Mouse (Mus musculus) limb, embryonic 12.5 days (tissue): ENCODE data around the gene Naxd. TPM values are rescaled to one million over a fixed set of nuclear protein-coding genes. Genes with fewer than 3 reads are reported as not detected.

ENCODE experiments used
- ATAC-seq: fragments of 200-750 bp; cut with Nextera tagmentation; 2 replicates; pipeline ENCODE4 v1.8.0; 2017; ENCODE audit warnings: low read depth, moderate TSS enrichment; ENCODE audit not compliant: insufficient number of reproducible peaks, insufficient read depth, low FRiP score, low TSS enrichment
- H3K27ac ChIP-seq: fragments of 300-500 bp; sonication (generic); 2 replicates; pipeline ENCODE4 v1.5.1; 2016; ENCODE audit warnings: mild to moderate bottlenecking, moderate library complexity
- H3K27me3 ChIP-seq: fragments of 300-500 bp; sonication (generic); 2 replicates; pipeline ENCODE4 v1.6.1; 2016; ENCODE audit warnings: mild to moderate bottlenecking, moderate library complexity
- H3K36me3 ChIP-seq: fragments of 300-500 bp; sonication (generic); 2 replicates; pipeline ENCODE4 v1.6.1; 2016; ENCODE audit warnings: mild to moderate bottlenecking, moderate library complexity
- H3K4me1 ChIP-seq: fragments of 300-500 bp; sonication (generic); replicated peaks from 2 replicates; pipeline ENCODE4 v1.6.1; 2016
- H3K4me2 ChIP-seq: fragments of 300-500 bp; sonication (generic); 2 replicates; pipeline ENCODE4 v1.6.1; 2016; ENCODE audit warnings: mild to moderate bottlenecking, moderate library complexity
- H3K4me3 ChIP-seq: fragments of 300-500 bp; sonication (generic); replicated peaks from 2 replicates; pipeline ENCODE4 v1.5.1; 2016; ENCODE audit warnings: mild to moderate bottlenecking
- H3K9ac ChIP-seq: fragments of 300-500 bp; sonication (generic); replicated peaks from 2 replicates; pipeline ENCODE4 v1.6.1; 2016; ENCODE audit warnings: mild to moderate bottlenecking, moderate library complexity
- H3K9me3 ChIP-seq: fragments of 300-500 bp; sonication (generic); 2 replicates; pipeline ENCODE4 v1.6.1; 2016; ENCODE audit warnings: mild to moderate bottlenecking, moderate library complexity
- WGBS: fragments of 180-500 bp; shearing (Covaris S2); methylation state at CpG from one replicate; pipeline ENCODE4 v1.1.7; 2016; 5-methylcytosine and 5-hydroxymethylcytosine counted together
- polyA plus RNA-seq: library from polyadenylated mRNA; unstranded; fragments of >200 nt; fragmentation: Nextera tagmentation; extraction: Ambion mirVana; gene quantifications from 2 replicates; pipeline ENCODE4 v1.2.1, GENCODE M21; 2016

Naxd gene
- polyA plus RNA-seq, 1 experiment from 2014 or later, result 121 TPM

DNA sequence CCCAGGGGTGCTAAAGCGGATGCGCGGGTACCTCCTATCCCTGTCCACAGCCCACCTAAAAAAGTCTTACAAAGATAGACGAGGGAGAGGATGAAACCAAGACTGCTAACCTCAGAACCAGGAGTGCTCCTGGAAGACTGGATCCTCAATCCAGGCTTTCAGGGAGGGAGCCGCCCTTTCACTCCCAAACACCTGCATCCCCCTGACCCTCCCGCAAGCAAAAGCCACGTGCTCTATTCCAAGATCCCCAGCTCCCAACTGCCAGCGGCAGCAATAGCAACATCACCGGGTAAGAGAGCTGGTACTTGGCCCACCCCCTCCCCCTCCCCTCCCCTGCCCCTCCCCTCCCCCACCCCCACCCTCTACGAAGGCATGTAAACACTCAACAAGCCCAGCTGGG, 21.9 kb upstream of the Naxd start:
- Histone ChIP-seq H3K4me3 (no peak overlapping the region), H3K9me3 (no peaks in the 10 kb centered on the region), H3K36me3 (no peaks in the 10 kb centered on the region), H3K9ac (no peak overlapping the region), H3K4me2 (no peak overlapping the region), H3K27me3 (peaks cover 71% of the 10 kb centered on the region), H3K27ac (no peak overlapping the region), H3K4me1 (peaks cover 47% of the 10 kb centered on the region)
- ATAC-seq, result no peak
- WGBS, result 2% methylated on average over 10 of the region's 10 CpGs

- H3K9me3 ChIP-seq, result no peaks in the 10 kb centered on the region
- H3K27me3 ChIP-seq, result peaks cover 76% of the 10 kb centered on the region
- no peaks in the 10 kb centered on the region for H3K36me3 ChIP-seq
- H3K9ac ChIP-seq, result no peak overlapping the region
- H3K4me2 ChIP-seq, result no peak overlapping the region
- H3K4me1 ChIP-seq, result peaks cover 47% of the 10 kb centered on the region
- no peak overlapping the region for H3K27ac ChIP-seq
- no peak for ATAC-seq
- 8% methylated on average over 2 of the region's 2 CpGs for WGBS
- H3K4me3 ChIP-seq, result no peak overlapping the region
Measured at GRCm38 (mm10) chr8:11475876-11476275, 21.4 kb upstream of the Naxd start.

DNA sequence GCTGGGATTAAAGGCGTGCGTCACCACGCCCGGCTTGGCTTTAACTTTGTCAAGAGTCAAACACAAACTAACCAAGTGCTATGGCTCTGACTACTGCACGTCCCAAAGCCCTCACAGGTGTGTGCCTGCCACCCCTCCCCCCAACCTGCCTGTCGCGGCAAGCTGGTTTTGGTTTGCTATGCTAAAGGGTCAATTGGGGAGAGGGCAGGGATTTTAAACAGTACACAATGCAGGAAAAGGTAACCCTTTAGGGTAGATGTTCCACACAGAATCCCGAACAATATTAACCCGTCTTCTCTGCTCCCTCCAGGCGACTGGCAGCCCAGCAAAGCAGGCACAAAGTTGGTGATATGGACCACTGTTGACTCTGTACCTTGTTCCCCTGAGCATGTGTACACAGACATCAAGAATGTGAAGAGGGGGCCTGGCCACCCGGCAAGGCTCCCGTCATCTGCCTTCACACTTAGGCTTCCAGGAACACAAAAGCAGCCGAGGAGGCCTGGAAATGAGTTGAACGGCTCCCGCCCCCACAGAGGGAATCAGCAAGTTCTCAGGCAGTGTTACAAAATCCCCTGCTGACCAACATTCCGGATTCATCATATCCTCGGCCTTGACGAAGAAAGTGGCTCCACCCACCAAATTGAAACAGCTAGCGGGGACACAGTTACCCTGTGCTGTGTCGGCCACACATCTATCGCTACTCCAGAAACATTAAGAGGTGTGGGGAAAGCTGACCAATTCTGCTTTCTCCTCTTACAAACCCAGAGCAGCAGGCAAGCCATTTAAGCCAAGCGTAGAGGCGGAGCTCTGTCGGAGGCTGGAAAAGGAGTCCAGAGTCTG, 20.7 kb upstream of the Naxd start:
- H3K36me3 ChIP-seq, result no peaks in the 10 kb centered on the region
- H3K9ac ChIP-seq, result no peak overlapping the region; the same call in 1 of the 2 replicates
- no peaks in the 10 kb centered on the region for H3K9me3 ChIP-seq
- peak overlapping the region; percentile 99 for H3K4me2 ChIP-seq
- peaks cover 47% of the 10 kb centered on the region for H3K4me1 ChIP-seq
- 3% methylated on average over 24 of the region's 24 CpGs for WGBS
- no peak for ATAC-seq
- H3K27ac ChIP-seq, result no peak overlapping the region
- peaks cover 79% of the 10 kb centered on the region for H3K27me3 ChIP-seq
- peak overlapping the region; percentile 21 for H3K4me3 ChIP-seq

DNA sequence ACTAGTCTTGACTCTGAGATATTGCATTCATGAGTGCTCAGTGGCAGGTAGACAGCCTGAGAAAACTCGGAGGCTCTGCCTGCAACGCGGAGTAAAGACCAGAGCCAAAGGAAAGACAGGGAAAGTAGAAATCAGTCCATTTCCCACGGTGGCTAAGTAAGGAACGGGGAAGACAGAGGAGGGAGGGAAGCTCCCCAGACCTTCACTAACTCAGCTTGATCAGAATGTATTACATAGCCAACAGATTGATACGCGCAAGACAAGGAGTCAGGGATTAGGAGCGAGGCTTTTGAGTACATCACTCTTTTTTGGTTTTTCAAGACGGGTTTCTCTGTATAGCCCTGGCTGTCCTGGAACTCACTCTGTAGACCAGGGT, 20.1 kb upstream of the Naxd start:
- no peak for ATAC-seq
- H3K4me3 ChIP-seq, result peak overlapping the region; percentile 21
- H3K4me1 ChIP-seq, result peaks cover 47% of the 10 kb centered on the region
- H3K9ac ChIP-seq, result no peak overlapping the region
- peak overlapping the region; percentile 99 for H3K4me2 ChIP-seq
- WGBS, result 3% methylated on average over 9 of the region's 9 CpGs
- H3K27ac ChIP-seq, result no peak overlapping the region
- no peaks in the 10 kb centered on the region for H3K9me3 ChIP-seq
- no peaks in the 10 kb centered on the region for H3K36me3 ChIP-seq
- peaks cover 86% of the 10 kb centered on the region for H3K27me3 ChIP-seq

DNA sequence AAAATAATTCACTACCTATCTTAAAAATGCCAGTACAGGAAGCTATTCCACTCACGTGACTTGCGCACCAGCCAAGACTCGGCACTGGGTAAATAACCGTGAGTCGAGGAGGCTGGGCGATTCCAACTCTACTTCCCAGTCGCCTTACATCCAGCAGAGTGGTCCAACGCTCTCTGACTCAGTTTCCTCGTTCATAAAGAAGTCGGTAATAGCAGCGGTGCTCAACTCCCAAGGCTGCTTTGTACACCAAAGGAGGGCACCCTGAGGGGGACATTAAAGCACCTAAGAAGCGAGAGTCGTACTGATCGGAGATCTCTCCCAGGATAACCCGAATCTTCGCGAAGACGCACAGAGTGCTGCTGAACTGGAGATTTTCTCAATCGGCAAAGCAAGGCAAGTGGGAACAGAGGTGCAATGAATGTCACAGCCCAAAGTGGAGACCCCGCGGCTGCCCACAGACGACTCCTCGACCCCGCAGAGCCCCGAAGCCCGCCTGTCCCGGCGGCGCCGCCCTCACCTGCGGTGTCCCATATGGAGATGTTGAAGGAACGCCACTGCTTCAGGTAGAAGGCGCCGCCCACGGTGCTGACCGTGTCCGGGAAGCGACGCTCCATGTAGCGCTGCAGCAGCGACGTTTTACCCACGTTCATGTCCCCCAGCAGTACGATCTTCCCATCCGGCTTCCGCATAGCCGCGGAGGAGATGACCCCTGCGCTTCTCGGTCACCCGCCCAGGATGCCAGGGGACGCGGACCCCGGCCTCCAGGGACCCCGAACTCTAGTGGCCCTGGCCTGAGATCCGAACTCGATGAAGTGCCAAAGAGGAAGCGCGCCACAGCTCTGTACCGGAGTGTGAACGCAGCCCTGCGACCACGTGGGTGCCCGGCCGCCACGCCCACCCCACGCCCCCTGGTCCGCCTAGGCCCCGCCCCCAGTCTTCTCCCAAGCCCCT, 19.2 kb upstream of the Naxd start, which contains the start of gene Rab20:
Gene Rab20, minus strand, starts transcription at position 900 of the 951 bp plus-strand sequence.
- peak; percentile 34; the same call in 1 of the 2 replicates for ATAC-seq
- H3K27me3 ChIP-seq, result peaks cover 88% of the 10 kb centered on the region
- no peaks in the 10 kb centered on the region for H3K36me3 ChIP-seq
- H3K9ac ChIP-seq, result peak within 1 kb of the TSS; percentile 56
- H3K4me1 ChIP-seq, result peaks cover 45% of the 10 kb centered on the region
- WGBS, result under 1% methylated on average over 69 of the region's 69 CpGs
- peak within 1 kb of the TSS; percentile 57 for H3K4me3 ChIP-seq
- peak within 1 kb of the TSS; percentile 99 for H3K4me2 ChIP-seq
- H3K27ac ChIP-seq, result no peak within 1 kb of the TSS
- no peaks in the 10 kb centered on the region for H3K9me3 ChIP-seq

GRCm38 (mm10) chr8:11478807-11479527, 18.3 kb upstream of the Naxd start:
- Histone ChIP-seq H3K4me3 (peak overlapping the region; percentile 57), H3K4me2 (peak overlapping the region; percentile 99), H3K4me1 (peaks cover 39% of the 10 kb centered on the region), H3K27me3 (peaks cover 80% of the 10 kb centered on the region), H3K9ac (no peak overlapping the region), H3K9me3 (no peaks in the 10 kb centered on the region), H3K27ac (no peak overlapping the region), H3K36me3 (no peaks in the 10 kb centered on the region)
- peak; percentile 28; the same call in 1 of the 2 replicates for ATAC-seq
- 2% methylated on average over 23 of the region's 23 CpGs for WGBS

DNA sequence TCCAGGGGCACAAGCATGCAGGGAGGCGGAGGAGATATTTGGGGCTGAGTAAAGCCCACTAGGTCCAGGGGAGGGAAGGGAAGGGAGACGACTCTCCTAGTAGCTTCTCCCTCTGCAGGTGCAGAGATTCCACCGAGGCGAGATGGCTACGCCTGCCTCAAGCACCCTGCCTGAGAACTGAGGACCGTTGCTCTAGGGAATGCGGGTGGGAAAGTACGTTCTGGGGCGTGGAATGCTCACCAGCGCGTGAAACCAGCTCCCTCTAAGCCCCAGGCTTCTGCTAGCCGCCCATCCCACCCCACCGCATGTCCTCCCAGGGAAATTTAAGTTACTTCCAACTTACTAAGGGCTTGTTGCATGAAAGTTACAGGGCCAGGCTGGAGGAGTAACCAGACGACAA, 17.7 kb upstream of the Naxd start:
- Histone ChIP-seq H3K4me1 (peaks cover 39% of the 10 kb centered on the region), H3K27ac (no peak overlapping the region), H3K36me3 (no peaks in the 10 kb centered on the region), H3K4me3 (no peak overlapping the region), H3K4me2 (peak overlapping the region; percentile 99; the same call in 1 of the 2 replicates), H3K9ac (no peak overlapping the region), H3K9me3 (no peaks in the 10 kb centered on the region), H3K27me3 (peaks cover 74% of the 10 kb centered on the region)
- ATAC-seq, result no peak
- 7% methylated on average over 14 of the region's 14 CpGs for WGBS

DNA sequence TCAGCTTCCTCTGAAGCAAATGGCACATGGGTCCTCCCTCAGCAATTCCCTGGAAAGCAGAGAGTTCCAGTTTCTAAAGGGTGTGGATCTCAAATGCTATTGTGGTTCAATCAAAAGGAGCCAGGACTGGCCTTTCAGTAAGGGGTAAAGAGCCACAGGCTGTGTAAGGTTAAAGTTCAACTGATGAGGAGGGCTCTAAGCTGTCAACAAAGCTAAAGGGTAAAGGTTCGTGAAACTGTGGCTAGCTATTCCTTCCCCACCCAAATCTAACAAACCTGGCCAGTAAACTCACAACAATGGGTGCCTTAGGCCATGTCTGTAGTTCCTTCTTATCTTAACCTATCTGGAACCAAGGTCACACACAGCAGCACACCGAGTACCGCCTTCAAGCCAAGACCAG, 15.4 kb upstream of the Naxd start:
- Histone ChIP-seq H3K27me3 (peaks cover 55% of the 10 kb centered on the region), H3K9ac (no peak overlapping the region), H3K4me2 (no peak overlapping the region), H3K27ac (no peak overlapping the region), H3K9me3 (no peaks in the 10 kb centered on the region), H3K4me3 (no peak overlapping the region), H3K36me3 (no peaks in the 10 kb centered on the region), H3K4me1 (peaks cover 20% of the 10 kb centered on the region)
- WGBS, result 82% methylated on average over 3 of the region's 3 CpGs
- ATAC-seq, result no peak

GRCm38 (mm10) chr8:11482537-11482936, 14.8 kb upstream of the Naxd start:
- Histone ChIP-seq H3K27me3 (peaks cover 49% of the 10 kb centered on the region), H3K9me3 (no peaks in the 10 kb centered on the region), H3K4me3 (no peak overlapping the region), H3K27ac (no peak overlapping the region), H3K36me3 (no peaks in the 10 kb centered on the region), H3K4me2 (no peak overlapping the region), H3K9ac (no peak overlapping the region), H3K4me1 (peaks cover 15% of the 10 kb centered on the region)
- ATAC-seq, result no peak
- WGBS, result 68% methylated on average over 3 of the region's 3 CpGs

GRCm38 (mm10) chr8:11486142-11486541, 11.2 kb upstream of the Naxd start:
- Histone ChIP-seq H3K36me3 (no peaks in the 10 kb centered on the region), H3K4me2 (no peak overlapping the region), H3K27ac (no peak overlapping the region), H3K4me3 (no peak overlapping the region), H3K9me3 (no peaks in the 10 kb centered on the region), H3K27me3 (peaks cover 35% of the 10 kb centered on the region), H3K9ac (no peak overlapping the region), H3K4me1 (peaks cover 3% of the 10 kb centered on the region; the same call in 1 of the 2 replicates)
- ATAC-seq, result no peak
- 23% methylated on average over 7 of the region's 7 CpGs for WGBS
